Mouse (Mus musculus) cerebellum, adult 9-11 months (tissue): ENCODE measurements around the gene Gm20388.

Experiments
- DNase-seq: peaks from one replicate; pipeline ENCODE4 v3.0.0; 2022

Gene Gm20388

DNA sequence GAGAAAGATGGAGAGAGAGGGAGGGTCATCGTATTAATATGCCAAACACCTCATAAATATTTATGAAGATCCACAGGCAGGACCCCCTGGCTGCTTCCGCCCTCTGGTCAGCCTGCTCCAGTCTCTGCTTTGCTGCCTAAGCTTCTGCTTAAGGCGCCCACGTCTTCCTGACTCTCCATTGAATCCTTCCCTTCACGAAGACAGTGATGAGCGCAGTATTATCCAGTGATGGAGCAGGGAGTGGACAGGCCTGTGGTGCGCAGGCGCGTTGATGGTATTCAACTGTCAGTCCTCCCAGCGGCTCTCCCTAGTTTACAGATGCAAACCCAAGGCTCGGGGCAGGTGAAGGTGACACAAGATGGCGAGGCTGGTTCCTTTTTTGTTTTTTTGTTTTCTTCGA lies 985.6 kb downstream of the Gm20388 start:
- DNase-seq: no peak

DNA sequence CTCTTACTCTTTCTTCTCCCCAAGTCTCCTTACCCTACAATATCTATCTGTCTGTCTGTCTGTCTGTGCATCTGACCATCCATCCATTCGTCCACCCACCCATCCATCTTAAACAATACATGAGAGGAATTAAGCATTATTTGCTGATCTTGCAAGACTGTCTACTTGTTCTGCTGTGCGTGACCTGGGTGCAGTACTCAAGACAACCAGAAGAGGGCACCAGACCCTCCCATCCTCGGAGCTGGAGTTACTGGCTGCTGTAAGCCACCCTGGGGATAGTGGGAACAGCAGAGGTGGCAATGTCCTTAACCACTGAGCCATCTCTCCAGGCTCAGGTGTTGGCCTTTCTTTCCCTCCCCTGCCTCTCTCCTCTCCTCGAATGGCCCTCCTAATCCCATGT lies 987.4 kb downstream of the Gm20388 start:
- no peak for DNase-seq

- DNase-seq: no peak
Measured at GRCm38 (mm10) chr8:120898828-120899407, 988.3 kb downstream of the Gm20388 start.

GRCm38 (mm10) chr8:120902346-120902745 lies 991.7 kb downstream of the Gm20388 start:
- no peak for DNase-seq

DNA sequence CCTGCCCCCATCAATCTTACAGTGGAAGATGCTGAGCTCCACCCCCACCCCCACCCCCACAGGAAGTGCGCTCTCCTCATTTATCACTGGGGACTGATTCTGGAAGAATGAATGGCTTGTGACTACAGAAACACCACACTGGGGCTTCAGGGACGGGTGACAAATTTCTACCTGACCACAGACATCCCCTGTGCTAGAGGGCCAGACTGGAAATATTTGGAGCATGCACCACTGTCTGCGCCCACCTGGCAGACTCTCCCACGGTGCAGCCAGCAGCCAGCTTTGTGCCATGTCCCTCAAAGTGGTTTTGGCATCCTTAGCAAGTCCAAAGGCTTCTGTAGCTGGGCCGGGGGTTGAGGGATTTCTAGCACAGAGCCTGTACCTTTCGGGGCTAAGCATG lies 997.0 kb downstream of the Gm20388 start:
- no peak for DNase-seq

- no peak for DNase-seq
Measured at GRCm38 (mm10) chr8:120910936-120911335, 1000.3 kb downstream of the Gm20388 start.

GRCm38 (mm10) chr8:120912463-120912862 lies 1001.8 kb downstream of the Gm20388 start:
- DNase-seq: no peak

DNA sequence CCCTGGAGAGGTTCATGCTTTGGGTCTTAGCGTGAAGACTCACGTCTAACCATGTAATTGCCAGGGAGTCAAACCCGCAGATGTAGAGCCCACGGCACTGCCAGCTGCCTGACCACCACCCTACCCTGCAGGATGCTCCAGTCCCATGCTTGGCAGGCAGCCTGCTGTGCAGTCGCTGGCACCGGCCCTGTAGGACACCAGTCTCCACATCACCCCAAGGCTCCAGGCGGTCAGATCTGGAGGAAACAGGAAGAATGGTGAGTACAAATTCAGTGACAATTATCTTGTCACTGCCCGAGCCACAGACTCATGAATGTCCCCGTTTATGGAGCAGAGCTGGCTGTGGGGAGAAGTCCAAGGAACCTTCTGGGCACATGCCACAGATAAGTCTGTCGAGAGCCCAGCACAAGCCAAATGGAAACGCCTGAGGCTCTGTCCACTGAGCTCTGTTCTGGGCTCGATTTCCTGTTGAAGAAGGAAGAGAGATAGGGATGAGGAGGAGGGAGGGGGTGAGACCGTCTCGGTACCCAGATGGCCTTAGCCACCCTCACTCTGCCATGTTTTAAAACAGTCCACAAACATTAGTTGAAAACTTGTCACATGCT lies 1006.3 kb downstream of the Gm20388 start:
- DNase-seq: no peak

GRCm38 (mm10) chr8:120920527-120920926 lies 1009.9 kb downstream of the Gm20388 start:
- DNase-seq: no peak

DNA sequence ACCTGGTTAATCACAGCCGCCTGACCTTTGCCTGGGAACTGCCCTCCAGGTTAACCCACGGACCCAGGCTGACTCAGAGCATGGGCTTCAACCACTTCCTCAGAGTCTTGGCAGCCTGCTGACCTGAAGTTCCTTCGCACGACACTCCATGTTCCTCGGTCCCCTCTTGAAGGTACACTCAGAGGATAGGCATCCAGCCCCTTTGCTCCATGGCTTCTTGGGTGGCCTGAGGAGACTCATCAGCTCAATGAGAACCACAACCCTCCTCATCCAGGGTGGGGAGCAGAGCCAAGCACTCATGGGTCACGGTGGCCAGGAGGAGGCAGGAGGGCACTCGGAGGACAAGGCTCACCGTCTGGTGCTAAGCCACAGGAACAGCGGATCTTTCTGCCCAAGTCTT lies 1015.6 kb downstream of the Gm20388 start:
- DNase-seq: no peak

DNA sequence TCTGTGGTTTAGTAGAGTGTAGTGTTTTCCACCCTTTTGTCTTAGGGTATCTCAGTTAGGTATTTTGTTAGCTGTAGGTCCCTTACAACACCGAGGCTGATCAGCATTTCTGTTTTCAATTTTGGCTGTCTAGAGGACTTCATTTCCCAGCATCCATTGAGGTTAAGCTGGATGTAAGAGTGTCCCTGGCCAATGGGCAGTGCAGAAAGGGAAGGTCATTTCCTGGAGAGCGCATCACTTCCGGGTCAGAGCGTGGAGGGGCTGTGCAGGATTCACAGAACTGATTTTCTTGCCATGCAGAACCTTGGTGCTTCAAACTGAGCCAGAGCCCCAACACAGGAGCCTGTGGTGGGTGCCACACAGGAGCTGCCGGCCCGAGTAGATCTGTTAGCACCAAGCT lies 1017.4 kb downstream of the Gm20388 start:
- no peak for DNase-seq

GRCm38 (mm10) chr8:120934596-120934995 lies 1024.0 kb downstream of the Gm20388 start:
- DNase-seq: no peak

DNA sequence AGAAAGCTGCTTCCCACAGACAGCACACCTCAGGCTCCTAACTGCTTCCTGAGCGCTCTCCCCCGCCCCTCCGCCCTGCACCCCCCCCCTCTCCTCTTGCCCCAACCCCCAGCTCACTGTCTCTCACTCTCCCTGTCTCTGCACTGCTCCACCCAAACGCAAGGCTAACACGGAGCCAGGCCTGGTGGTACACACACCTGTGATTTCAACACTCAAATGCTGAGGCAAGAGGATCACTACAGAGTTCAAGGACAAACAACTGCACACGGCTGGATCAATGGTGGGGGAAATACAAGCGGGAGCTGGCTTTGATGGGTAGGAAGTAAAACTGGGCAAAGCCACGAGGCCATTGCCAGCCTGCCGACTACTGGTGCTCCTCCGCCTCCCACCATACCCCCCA lies 1026.0 kb downstream of the Gm20388 start:
- no peak for DNase-seq

GRCm38 (mm10) chr8:120937474-120937873 lies 1026.8 kb downstream of the Gm20388 start:
- DNase-seq: no peak

DNA sequence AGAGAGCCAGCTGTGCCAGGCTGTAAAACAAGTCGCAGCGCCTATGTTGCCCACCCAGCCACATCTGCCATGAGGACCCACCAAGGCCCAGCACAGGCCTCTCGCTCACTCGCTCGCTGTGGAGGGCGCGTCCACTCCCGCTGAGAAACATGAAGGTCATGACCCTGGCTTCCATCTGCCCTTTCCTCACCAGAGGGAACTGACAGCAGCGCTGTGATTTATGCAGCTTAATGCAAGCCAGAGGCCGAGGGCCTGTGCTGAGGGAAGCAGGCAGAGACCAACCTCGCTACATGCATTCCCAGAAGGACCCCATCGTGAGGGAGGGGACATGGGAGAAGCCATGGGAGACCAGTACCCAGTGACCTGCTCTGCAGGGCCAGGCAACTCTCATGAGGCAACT lies 1029.6 kb downstream of the Gm20388 start:
- DNase-seq: no peak

GRCm38 (mm10) chr8:120947240-120947639 lies 1036.6 kb downstream of the Gm20388 start:
- DNase-seq: no peak

- DNase-seq: no peak
Measured at GRCm38 (mm10) chr8:120948050-120948595, 1037.5 kb downstream of the Gm20388 start.

GRCm38 (mm10) chr8:120948620-120949491 lies 1038.2 kb downstream of the Gm20388 start:
- no peak for DNase-seq

DNA sequence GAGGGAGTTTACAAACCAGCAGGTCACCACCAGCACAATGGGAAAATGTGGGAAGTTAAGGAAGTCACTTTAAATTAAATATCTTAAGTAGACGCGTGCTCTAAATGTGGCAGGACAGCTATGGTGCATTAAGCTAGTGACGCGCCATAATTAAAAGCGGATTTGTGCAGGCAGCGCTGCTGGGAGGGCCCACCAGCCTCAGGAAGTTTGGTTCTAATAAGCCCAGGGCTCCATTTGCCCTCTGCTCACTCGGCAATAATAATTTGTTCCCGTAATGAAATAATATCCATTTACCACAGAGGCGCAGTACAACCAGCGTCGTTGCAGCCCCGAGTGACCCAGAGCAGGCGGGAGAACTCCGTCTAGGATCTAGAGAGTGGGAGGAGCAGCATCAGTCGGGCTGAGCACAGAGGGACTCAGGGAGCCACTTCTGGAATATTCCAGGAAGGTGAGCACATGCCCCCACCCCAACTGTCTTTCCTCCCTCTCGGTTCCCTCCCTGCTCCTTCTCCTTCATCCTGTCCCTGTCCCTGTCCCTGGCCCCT lies 1040.1 kb downstream of the Gm20388 start:
- DNase-seq: no peak

- DNase-seq: no peak
Measured at GRCm38 (mm10) chr8:120959470-120959891, 1048.8 kb downstream of the Gm20388 start.

DNA sequence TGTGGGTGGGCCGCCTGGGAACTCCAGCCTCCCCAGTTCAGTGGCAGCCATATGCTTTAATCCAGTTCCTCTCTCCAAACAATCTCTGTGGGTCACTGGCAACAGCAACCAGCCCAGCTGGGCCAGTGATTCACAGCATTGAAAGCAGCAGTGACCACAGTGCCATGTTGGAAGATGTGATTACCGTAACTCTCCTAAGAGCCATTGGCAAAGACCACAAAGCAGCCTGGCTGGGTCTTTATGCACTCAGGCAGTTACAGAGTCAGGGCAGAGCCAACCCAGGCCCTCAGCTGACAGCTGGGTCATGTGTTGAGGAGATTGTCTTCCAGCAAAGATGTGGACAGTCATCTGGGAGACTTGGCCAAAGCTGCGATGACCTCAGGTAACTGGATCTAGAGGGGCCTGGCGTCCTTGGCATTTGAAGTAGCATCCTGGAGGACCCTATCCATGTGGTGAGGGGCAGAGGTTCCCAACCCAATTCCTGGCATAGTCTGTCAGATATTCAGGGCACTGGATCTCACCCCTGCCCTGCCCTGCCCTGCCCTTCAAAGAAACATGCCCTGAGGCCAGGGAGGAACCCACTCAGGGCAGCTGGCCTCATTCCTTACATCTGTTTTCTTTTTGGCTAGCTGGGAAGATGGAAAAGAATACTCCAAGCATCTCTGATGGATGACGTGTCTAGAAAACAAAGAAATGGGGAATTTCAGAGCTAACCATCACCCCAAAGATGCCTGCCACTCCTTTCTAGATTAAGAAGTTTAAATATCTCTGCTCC lies 1052.2 kb downstream of the Gm20388 start:
- DNase-seq: no peak

- no peak for DNase-seq
Measured at GRCm38 (mm10) chr8:120966557-120966956, 1055.9 kb downstream of the Gm20388 start.

DNA sequence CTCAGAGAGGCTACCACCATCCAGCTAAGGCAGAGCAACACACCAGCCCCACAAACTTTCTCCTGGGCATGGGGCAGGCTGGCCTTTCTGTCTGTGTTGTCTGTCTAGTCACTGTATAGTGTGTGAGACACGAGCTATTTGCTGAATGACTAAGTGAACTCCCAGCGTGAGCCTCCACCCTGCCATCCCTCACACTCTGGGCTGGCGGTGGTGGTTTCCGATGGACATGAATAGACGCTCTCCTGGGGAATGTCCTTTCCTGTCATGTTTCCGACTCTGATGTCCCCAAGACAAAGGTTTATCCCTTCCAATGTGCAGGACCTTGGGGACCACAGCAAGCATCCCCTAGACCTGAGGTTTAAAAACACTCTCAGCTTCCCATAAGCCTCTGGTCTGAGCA lies 1057.7 kb downstream of the Gm20388 start:
- no peak for DNase-seq
